Mouse (Mus musculus) CD8-positive naive resting alpha-beta T cell, adult 2 months (primary cell): Measurements from ENCODE around the gene Snx27.

Source experiments
- DNase-seq, 2 experiments: peaks; one replicate each; pipeline ENCODE4 v3.0.0; 2022; ENCODE audit warnings: low read depth in 2 of 2, low spot score in 2 of 2

Snx27 gene

DNA sequence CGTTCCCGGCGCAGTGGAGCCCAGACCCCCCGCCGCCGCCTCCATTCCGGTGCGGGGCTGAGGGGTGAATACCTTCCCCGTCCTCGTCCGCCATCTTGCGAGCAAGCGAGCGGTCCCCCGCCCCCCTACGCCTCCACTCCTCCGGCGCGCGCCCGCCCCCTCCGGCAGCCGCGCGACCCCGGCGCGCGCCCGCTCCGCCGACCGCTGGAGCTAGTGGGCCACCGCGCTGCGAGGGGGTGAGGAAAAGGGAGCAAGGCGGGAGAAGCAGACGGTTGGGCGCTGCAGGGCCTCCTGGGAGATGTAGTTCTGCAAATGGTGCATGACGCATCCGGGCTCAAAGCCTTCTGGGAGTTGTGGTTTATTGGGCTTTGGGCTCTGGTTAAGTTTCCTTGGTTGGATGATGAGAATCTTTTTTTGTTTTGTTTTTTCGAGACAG is at the start of gene Snx27:
TSS of gene Snx27 (minus strand) at position 261 of the 436 bp plus-strand sequence.
- DNase-seq = peak; percentile 76 to 85

DNA sequence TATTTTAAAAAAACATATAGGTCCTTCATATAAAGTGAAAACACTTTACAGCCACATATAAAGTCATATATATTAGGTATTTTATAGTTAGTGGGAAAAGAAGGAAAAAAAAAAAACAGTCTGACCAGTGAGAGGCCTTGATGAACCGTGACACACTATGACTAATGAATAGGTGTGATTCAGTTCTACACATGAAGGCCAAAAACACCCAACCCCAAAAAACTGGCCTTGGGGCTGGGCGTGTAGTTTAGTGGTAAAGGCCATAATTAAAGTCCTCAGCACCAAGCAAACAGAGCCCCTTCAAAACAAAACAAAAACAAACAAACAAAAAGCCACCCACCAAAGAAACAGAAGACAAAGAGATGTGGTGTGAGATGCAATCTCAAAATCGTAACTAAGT is 47.4 kb upstream of the Snx27 start:
- DNase-seq = no peak

DNA sequence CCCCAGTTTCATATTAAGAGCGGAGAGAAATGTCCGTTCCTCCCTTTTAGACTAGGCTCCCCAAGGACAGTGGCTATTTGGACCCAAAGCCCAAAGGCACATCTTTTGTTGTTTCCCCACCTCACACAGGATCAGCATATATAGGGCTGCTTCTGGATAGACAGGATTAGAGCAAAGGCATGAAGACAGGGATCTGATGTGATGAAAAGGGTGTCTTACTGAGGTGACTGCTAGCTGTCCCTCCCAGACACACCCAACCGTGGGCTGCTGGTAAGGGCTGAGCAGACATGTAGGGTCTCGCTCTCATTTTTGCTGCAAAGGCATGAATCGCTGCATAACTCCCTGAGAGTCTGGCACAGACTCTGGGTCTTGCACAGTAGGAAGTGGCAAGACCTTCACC is 46.2 kb upstream of the Snx27 start:
- no peak for DNase-seq

DNA sequence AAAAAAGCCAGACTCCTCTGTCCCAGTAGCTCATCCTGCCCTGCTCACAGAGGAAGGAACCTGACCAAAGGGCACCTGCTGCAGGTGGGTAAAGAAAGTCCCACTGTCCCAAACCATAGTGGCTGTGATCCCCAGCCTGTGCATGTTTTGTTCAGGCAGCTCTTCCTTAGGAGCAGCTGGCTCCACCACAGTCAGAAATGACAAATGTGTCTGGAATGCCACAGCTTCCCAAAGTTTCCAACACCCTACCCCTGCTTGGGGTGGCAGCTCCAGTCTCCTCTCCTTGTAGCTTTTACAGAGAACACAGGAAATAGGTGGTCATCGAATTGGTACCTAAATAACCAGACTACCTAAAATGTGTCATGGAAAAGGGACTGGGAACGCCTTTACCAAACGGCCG is 41.8 kb upstream of the Snx27 start:
- no peak for DNase-seq

DNA sequence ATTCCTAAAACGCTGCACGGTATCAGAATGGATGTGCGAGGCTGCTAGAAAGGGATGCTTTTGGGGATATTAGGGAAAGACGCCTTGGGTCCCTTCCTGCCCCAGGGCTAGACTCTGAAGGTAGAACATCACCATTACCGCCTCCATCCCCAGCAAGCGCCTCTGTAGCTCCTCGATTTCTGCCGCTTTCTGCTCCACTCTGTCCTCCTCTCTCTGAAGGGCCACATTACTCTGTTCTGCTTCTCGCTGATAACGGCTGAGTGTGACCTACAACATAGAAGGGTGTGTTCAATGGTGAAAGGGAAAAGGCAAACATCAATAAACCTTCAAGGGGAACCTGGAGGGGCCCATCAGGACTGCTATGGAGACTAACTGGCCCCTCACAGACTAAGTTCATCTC is 40.0 kb upstream of the Snx27 start:
- no peak for DNase-seq

DNA sequence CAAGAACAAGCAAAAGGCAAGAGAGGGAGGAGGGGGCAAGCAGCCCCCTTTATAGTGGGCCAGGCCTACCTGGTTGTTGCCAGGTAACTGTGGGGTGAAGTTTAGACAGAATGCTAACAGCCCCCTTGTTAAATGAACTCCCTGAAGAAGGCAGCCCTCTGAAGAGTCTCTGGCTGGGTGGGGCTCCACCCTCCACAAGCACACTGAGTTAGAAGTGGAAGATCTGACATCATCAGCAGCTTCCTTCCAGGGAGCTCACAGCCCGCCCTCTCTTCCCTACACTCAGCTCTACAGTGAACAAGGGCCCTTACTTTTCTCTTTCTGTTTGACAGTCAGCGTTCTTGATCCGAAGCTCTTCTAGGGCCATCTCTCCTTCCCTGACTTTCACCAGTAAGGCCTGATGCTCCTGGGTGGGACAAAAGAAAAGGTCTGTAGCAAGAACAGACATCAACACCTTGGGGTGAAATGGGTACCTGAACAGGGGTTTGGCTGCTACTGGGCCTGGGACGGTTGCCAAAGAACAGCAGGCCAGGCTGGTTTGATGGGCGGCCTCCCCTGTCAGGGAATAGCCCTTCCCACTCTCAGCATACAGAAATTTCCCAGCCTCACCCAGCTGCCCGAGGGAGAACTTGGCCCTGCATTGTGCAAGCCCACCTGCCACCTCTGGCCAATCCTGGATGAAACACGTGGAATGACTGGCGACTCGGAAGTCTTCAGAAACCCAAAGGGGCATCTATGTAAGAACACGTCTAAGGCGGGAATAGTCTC is 39.4 kb upstream of the Snx27 start:
- DNase-seq = no peak

DNA sequence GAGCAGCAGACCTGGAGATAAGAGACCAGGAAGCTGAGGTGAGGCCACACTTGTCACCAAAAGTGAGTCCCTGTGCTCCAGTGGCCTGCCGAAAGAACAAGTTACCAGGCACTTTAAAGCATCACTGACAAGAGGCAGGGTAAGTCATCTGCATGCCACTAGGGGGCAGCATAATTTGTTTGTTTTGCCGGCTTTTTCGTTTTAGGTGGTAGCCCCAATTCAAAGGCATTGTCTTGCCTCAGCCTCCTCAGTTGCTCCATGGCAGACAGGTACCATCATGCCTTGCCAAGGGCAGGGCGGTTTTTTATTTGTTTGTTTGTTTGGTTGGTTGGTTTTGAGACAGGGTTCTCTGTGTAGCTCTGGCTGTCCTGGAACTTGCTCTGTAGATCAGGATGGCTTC is 34.2 kb upstream of the Snx27 start:
- peak; percentile 49 to 65 for DNase-seq

DNA sequence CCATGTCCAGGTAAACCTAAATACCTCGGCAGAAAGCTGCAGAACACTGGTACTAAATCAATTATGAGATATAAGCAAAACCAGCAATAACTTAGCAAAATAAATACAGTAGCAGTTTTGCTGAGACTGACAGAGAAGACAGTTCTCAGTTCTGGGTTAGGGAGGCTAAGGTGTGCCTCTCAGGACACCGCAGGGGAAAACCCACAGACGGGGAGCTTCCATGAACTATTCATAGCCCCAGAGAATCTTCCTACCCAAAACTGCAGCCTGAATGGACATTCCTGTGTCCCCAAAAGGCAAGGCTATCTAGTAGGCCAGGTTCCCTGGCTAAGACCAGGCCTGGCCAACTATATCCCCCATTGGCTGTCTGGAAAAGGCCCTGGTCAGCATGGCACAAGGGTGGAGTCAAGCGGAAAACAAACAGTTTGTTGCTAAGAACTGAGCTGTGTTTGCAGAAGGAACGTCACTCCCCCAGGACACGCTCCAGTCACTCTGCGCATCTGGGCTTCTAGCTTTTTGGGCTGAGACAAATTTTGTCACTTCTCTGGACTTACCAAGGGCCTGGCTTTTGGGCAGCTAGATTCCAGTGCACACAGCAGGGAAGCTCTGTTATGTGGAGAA is 30.9 kb upstream of the Snx27 start:
- no peak for DNase-seq

DNA sequence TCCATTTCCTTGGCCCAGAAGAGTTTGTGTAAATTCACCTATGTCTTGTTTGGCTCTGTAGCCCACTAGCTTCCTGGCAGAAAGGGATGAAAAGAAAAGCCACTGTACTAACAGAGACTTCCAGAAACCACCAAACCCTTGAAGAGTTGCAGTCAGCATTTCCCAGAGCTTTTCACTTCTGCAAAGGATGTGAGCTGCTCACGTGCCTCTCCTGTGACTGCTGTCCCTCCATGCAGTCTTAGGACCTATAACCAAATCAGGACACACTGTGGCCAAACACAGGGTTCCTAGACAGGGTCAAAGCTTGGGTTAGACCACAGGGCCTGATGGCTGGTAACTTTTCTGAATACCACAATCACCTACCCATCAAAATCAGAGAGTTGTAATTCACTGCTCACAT is 29.8 kb upstream of the Snx27 start:
- DNase-seq = no peak

DNA sequence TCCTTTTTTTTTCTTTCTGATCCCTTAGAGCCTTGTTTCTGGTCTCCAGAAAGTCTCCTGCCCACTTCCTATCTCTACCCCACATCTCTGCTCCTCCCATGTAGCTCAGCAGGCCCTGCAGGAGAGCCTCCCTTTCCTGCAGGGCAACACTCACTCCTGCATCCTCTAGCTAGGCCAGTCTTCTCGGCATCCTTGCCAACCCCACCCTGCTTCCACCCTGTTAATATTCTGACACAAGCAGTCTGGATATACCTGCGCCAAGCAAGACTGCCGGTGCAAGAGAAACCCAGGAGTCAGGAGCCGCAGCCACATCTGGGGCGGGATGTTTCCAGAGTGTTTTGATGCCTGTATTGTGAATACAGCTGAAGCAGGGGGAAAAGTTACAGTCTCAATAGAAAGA is 29.3 kb upstream of the Snx27 start:
- DNase-seq = no peak

DNA sequence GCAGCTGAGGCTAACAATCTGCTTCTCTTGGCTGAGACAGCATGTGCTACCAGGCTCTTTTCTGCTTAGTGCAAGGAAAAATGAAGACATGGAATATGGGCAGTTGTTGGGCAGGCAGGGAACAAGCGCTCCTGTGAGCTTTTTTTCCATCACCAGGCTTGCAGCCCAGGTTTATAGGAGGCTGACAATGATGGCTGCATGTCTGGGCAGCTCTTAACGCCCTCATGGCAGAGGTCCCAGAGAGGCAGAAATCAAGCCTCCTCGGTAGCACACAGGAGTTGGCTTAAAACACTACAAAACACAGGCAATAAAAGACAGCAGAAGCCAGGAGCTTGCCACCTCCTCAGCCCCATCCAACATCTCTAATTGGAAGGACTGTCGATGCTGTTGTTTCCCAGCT is 28.8 kb upstream of the Snx27 start:
- DNase-seq = no peak

DNA sequence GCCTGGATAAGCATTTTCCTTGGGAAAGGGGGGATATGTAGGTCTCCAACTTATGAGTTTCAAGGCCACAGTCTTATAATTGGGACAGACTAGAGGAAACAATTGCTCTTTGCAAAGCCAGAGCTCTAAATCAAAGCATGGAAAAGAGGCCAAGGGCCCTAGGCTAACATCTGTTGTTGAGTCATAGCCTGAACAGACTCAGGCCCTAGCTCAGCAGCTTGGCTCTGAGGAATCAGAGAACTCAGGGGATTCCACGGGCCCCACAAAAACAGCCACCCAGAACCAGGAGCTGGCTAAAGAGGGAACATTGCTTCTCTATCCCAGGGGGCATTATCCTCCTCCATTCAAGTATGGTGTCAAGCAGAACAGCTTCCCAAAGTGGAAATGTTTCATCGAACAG is 28.1 kb upstream of the Snx27 start:
- no peak for DNase-seq

DNA sequence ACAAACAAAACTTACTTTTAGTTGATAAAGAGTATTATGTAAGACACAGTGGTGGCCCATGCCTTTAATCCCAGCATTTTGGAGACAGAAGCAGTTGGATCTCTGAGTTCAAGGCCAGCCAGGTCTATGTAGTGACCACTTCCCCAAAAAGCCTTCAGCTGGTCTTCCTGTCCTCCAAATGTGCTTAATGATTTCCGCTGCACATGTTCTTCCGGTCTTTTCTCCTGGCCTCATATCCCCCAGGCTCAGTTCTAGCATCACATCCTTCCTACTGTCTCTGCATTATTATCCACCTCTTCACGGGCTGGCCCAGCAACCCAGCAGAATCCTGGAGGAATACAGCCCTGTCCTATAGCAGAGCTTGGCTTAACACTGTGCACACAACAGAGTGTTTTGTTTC is 27.1 kb upstream of the Snx27 start:
- DNase-seq = no peak

DNA sequence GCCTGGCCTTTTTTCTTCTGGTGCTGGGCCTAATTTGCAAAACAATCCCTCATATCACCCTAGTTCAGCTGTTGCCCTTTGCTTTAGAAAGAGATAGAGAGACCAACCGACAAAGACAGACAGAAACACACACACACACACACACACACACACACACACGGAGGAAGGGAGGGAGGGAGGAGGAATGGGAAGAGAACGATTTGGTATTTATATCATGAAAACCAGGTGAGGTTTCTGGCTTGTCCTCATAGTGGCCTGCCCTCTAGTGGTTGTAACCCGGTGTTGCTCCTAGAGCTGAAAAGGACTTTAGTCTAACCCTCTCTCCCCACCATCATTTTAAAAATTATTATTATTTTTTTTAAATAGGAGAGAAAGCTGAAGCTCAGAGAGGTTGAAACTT is 19.4 kb upstream of the Snx27 start:
- peak; percentile 20 to 55 for DNase-seq

DNA sequence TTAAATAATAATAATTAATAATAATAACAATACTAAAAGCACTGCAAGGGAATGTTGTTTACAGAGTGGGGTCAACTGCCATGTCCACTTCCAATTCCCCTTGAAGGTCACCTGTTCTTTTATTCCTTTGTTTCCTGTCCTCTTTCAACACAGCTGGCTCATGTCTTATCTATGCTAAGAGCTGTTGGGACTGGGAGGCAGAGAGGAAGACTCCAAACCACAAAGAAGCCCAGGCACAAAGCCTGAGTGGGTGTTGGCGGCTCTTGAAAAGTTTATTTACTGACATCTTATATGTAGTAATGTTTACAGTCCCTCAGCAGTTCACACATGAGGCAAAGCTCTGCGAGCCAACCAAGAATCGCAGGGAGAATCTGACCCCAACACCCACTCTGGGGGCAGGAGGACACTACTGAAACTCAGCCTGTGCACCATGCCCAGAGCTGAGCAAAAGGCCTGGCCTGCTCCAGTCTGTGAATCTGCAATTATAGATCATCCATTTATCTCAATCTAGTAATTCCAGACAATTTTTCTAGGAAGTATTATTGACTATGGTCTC is 14.8 kb upstream of the Snx27 start:
- no peak for DNase-seq

DNA sequence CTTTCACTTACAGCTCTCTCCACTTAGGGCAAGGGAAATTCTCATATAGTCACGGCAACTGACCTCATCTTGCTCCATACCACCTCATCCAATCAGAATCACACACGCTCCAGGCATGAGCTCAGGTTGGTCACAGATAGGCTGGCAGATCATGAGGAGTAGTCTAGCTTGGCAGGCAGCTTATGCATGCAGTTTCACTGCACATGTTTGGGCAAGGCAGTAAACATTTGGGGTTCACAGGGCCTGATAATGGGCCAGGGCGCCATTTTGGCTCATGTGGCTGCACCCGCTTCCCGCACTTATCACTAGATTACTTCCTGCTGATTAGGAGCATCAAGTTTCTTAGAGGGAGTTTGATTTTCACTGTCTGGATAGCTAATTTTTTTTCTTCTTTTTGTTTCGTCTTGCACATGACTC is 13.4 kb upstream of the Snx27 start:
- DNase-seq = no peak

DNA sequence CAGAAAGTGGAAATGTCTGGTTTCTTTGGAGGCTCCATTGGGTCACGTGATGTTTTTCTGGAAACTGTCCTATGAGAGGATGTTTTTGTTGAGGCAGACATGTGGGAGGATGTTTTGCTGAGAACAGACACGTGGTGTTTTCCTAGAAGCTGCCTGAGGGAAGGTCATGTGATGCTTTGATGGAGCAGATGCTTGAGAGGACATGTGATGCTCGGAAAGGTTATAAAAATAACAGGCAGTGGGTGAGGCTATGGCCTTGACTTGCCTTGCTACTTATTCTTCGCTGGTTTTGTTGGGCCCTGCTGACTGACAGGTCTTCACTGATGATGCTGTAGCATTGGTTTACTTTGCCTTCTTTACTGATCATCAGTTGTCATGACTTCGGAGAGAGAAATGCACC is 8.6 kb upstream of the Snx27 start:
- no peak for DNase-seq

DNA sequence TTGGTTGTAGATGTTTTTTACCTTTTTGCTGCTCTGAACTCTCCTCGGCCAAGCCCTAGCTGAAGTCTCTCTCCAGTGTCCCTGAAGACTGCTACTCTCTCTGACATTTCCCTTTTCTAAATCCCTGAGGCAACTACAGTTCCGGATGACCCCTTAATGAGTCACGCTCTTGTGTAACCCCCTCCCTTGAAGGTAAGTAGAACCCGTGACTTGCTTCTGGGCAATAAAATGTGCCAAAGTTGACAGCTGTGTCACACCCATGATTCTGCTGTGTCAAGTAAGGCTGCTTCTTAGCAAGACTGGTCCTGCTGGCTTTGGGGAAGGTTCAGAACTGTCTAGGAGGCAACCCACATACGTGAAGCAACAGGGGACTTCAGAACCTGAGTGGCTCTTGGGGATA is 5.4 kb upstream of the Snx27 start:
- DNase-seq = no peak

DNA sequence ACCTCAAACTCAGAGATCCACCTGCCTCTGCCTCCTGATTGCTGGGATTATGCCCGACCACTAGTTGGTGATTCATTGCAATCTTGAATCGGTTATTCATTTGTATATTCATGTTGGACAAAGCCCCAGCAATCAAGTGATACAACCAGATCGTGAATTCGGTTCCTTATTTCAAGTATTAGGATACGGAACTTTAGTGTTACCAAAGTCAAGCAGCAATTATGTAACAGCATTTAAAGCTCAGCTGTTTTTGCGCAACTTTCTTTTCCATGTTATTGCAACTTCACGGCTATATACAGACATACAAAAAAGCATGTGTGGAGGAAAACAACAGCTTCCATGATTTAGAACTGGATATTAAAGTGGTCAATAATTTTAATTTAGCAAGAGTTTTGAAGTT is 428 bp upstream of the Snx27 start:
- DNase-seq = no peak

DNA sequence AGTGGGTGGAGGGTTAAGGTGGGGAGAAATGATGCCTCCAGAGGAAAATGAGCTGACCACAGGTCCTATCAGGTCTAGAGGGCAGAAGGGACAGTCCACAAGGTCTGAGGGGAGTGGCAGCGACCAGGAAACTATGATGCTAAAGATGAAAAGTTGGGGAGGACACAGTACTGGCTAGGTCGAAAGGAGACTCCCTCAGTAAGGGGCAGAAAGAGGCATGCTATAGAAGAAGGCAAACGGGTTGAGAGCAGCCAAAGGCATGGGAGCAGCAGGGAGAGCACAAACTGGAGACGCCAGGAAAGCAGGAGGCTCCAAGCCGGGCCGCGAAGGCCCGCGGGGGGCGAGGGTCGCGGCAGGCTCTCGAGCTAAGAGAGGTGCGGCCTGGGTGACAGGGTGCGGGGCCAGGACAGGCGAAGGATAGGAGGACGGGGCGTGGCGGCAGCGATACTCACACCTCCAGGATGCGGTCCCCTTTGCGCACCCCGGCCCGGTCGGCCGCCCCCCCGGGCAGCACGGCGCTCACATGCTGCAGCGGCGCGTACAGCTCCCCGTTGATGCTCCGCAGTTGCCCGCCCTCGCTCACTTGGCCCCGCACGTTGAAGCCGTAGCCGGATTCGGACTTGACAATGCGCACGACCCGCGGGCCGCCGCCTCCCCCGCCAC is 592 bp downstream of the Snx27 start:
- no peak for DNase-seq

DNA sequence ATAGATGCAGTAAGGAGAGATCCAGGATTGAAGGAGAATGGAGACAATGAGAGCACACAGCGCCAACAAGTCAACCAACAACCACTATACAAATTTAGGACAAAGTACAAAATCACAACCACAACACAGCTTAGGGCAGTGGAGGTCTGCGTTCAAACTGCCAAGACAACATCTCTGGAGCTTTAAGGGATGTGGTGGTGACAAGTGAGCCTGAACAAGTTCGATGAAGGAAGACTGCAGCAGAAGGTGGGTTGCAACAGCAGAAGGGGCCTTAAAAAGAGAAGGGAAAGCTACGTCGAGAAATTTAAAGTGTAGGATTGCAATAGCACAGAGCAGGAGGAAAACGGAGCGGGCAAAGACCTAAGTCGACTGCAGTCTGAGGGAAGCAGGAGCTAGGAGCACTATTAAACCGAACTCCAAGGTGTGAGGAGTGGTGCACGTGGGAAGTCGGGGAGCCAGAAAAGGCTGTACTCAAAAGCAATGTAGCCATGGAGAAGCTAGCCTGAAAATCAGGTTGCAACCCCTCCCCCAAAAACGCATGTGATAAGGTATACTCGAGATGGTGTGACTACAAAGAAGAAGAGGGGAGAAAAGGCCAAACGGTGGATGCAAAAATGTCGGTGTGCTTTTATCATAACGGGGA is 1.3 kb downstream of the Snx27 start:
- DNase-seq = no peak

DNA sequence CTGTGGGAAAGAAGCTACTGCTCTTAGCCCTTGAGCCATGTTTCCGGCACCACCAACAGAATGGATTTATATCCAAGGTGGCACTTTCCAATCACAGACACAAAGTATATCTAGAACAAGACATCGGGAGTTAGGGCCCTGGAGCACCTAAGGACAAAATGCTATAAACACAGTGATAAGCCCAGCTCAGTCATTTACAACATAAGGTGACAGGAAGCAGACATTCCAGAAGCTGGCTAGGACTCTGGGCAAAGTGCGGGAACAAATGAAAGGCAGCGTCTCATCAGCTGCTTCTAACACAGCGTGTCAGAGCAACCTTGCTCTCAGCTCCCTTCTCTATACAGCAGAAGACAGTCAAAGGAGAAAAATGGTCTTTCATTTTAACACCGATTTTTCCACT is 8.0 kb downstream of the Snx27 start:
- DNase-seq = no peak
